Mouse (Mus musculus) macrophage (primary cell): ENCODE data around the gene Svip. TPM values are rescaled to one million over a fixed set of nuclear protein-coding genes. Genes with fewer than 3 reads are reported as not detected.

Experiments used
- H3K27ac ChIP-seq: fragments of 350-480 bp; formaldehyde crosslinking; 2 replicates; pipeline ENCODE4 v1.9.0; 2021
- H3K36me3 ChIP-seq: fragments of 350-480 bp; formaldehyde crosslinking; 2 replicates; pipeline ENCODE4 v1.9.0; 2021; ENCODE audit errors: inconsistent target
- H3K4me3 ChIP-seq: fragments of 350-480 bp; formaldehyde crosslinking; 2 replicates; pipeline ENCODE4 v1.9.0; 2021; ENCODE audit errors: inconsistent target
- H3K79me2 ChIP-seq: fragments of 350-480 bp; formaldehyde crosslinking; 2 replicates; pipeline ENCODE4 v1.9.0; 2021; ENCODE audit errors: inconsistent target
- WGBS: methylation state at CpG from one replicate; pipeline ENCODE4 v1.1.7; 2026; ENCODE audit warnings: inconsistent platforms; ENCODE audit not compliant: missing documents; 5-methylcytosine and 5-hydroxymethylcytosine counted together
- polyA plus RNA-seq: library from polyadenylated mRNA; stranded (reverse); fragments of 250-400 nt; gene quantifications from 3 replicates; pipeline ENCODE4 v1.2.4, GENCODE M21; 2018; ENCODE audit warnings: inconsistent platforms
- total RNA-seq, 78 experiments: library from RNA; depleted of rRNA; stranded (reverse); fragments of 250-400 nt; gene quantifications; 1 replicate in 9 of 78; 2 replicates in 24 of 78; 3 replicates in 43 of 78; 4 replicates in 2 of 78; pipeline ENCODE4 v1.2.4; 2018; ENCODE audit warnings: inconsistent platforms in 56 of 78

The Svip gene
- total RNA-seq (2018; cell fraction: chromatin; rRNA removed), result 1 to 10 TPM in 4 of 26 experiments, under 1 TPM in 10, not detected in 12; 0.22 to 3.9 (median 0.49) TPM
- 1 to 10 TPM in 13 of 26 experiments, under 1 TPM in 13; 0.33 to 2.8 (median 1.1) TPM for total RNA-seq (2018; cell fraction: cytosol; rRNA removed)
- total RNA-seq (2018; cell fraction: nucleus; rRNA removed), result 1 to 10 TPM in 4 of 26 experiments, under 1 TPM in 16, not detected in 6; 0.12 to 3.0 (median 0.47) TPM
- polyA plus RNA-seq, result 1.7 to 1.9 TPM (median 1.8 TPM) in 3 replicates

GRCm38 (mm10) chr7:52005511-52006295, at the start of gene Svip:
TSS of gene Svip (minus strand) at chr7:52006018.
- no peaks in the 10 kb centered on the region for H3K79me2 ChIP-seq

GRCm38 (mm10) chr7:52037600-52038582, 32.1 kb upstream of the Svip start:
- H3K4me3 ChIP-seq, result no peak overlapping the region
- no peaks in the 10 kb centered on the region for H3K79me2 ChIP-seq
- no peaks in the 10 kb centered on the region for H3K36me3 ChIP-seq
- no peak overlapping the region for H3K27ac ChIP-seq
- WGBS, result 54% methylated on average over 8 of the region's 8 CpGs

More at GRCm38 (mm10) chr7:52005511-52006295, at the start of gene Svip:
- Histone ChIP-seq H3K4me3 (peak within 1 kb of the TSS; percentile 45), H3K27ac (no peak within 1 kb of the TSS), H3K36me3 (no peaks in the 10 kb centered on the region)
- WGBS, result 2% methylated on average over 34 of the region's 47 CpGs

DNA sequence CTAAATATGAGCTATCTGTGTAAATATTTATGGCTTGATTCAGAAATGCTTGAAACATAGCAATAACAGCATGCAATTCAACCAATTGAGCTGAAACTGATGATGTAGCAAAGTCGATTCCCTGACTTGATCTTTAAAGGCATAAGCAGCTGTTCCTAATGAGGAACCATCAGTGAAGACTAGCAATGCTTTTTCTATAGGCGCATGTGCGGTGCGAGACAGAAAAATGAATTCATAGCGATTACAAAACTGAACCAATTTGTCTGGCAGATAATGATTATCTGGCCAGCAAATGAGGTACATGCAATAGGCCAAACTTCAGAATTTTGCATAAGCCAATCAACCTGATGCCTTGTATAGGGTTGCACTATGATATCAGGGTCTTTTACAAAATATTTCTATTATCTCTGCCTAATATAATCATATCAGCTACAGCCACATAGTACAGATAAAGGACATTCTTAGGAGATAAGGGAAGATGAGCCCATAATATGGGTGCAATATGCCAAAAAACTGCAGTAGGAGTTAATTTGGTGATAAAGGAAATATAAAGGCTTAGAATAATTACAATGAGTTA, 18.3 kb upstream of the Svip start:
- no peaks in the 10 kb centered on the region for H3K36me3 ChIP-seq
- H3K79me2 ChIP-seq, result no peaks in the 10 kb centered on the region
- 90% methylated on average over 5 of the region's 5 CpGs for WGBS
- H3K4me3 ChIP-seq, result no peak overlapping the region
- H3K27ac ChIP-seq, result no peak overlapping the region

GRCm38 (mm10) chr7:52022039-52022438, 16.2 kb upstream of the Svip start:
- Histone ChIP-seq H3K36me3 (no peaks in the 10 kb centered on the region), H3K4me3 (no peak overlapping the region), H3K27ac (no peak overlapping the region), H3K79me2 (no peaks in the 10 kb centered on the region)
- 49% methylated on average over 4 of the region's 4 CpGs for WGBS

DNA sequence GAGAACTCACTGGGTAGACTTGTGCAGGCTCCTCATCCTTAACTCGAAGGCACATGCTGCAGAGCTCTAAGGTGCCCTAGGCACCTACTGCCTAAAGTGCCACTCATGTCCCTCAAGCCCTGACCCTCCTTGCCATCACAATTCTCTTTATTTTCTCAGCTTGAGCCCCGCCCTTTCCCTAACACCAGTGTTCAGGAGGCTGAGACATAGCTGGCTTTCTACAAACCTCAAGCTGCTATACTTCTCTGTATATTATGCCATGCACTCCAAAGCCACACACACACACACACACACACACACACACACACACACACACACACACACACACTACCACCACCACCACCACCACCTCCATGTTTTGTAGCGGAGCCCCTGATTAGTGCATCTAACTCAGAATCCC, 9.8 kb upstream of the Svip start, which contains the start of gene 1700015G11Rik:
Gene 1700015G11Rik (minus strand): TSS at position 101 of the 400 bp plus-strand sequence.
- Histone ChIP-seq H3K36me3 (no peaks in the 10 kb centered on the region), H3K79me2 (no peaks in the 10 kb centered on the region), H3K27ac (no peak within 1 kb of the TSS), H3K4me3 (no peak within 1 kb of the TSS)
- WGBS, result 96% methylated on average over 2 of the region's 3 CpGs

- no peaks in the 10 kb centered on the region for H3K36me3 ChIP-seq
- 100% methylated on average over 1 of the region's 1 CpGs for WGBS
- no peak overlapping the region for H3K4me3 ChIP-seq
- no peaks in the 10 kb centered on the region for H3K79me2 ChIP-seq
- no peak overlapping the region for H3K27ac ChIP-seq
These were observed 9.4 kb upstream of the Svip start for GRCm38 (mm10) chr7:52015180-52015579.

- no peaks in the 10 kb centered on the region for H3K36me3 ChIP-seq
- 82% methylated on average over 7 of the region's 7 CpGs for WGBS
- no peak overlapping the region for H3K4me3 ChIP-seq
- no peaks in the 10 kb centered on the region for H3K79me2 ChIP-seq
- H3K27ac ChIP-seq, result no peak overlapping the region
These were observed 7.6 kb upstream of the Svip start for GRCm38 (mm10) chr7:52013457-52013856.

- Histone ChIP-seq H3K4me3 (no peak overlapping the region), H3K36me3 (no peaks in the 10 kb centered on the region), H3K27ac (no peak overlapping the region), H3K79me2 (no peaks in the 10 kb centered on the region)
- 64% methylated on average over 1 of the region's 2 CpGs for WGBS
These were observed 1.3 kb upstream of the Svip start for GRCm38 (mm10) chr7:52007138-52007537.

- H3K27ac ChIP-seq, result no peak overlapping the region
- no peaks in the 10 kb centered on the region for H3K79me2 ChIP-seq
- H3K36me3 ChIP-seq, result no peaks in the 10 kb centered on the region
- H3K4me3 ChIP-seq, result peak overlapping the region; percentile 27; the same call in 1 of the 2 replicates
- WGBS, result under 1% methylated on average over 9 of the region's 9 CpGs
These were observed 445 bp upstream of the Svip start for GRCm38 (mm10) chr7:52006296-52006630.

DNA sequence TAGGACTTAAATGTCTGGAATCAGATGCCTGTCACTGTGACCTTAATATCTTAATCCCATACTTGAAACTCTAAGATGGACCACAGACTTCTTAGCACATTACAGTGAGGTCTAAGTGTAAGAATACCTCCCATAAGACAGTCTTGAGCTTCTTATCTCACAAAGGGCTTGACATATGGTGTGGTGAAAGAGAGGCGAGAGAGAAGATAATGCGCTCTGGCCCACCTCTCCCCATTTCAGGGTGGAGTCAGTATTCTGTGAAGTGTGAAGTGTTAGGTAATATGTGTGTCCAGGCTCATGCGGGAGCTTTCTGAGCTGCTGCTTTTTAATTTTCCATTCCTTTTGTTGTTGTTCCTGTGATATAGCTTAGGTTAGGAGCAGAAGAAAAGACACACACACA, 14.8 kb downstream of the Svip start:
- 87% methylated on average over 3 of the region's 3 CpGs for WGBS
- no peak overlapping the region for H3K27ac ChIP-seq
- H3K4me3 ChIP-seq, result no peak overlapping the region

GRCm38 (mm10) chr7:51986909-51987308, 18.9 kb downstream of the Svip start:
- Histone ChIP-seq H3K79me2 (no peaks in the 10 kb centered on the region), H3K4me3 (no peak overlapping the region), H3K36me3 (no peaks in the 10 kb centered on the region), H3K27ac (no peak overlapping the region)
- 2% methylated on average over 6 of the region's 6 CpGs for WGBS

More for the DNA sequence above, 14.8 kb downstream of the Svip start:
- H3K79me2 ChIP-seq, result no peaks in the 10 kb centered on the region
- H3K36me3 ChIP-seq, result no peaks in the 10 kb centered on the region

DNA sequence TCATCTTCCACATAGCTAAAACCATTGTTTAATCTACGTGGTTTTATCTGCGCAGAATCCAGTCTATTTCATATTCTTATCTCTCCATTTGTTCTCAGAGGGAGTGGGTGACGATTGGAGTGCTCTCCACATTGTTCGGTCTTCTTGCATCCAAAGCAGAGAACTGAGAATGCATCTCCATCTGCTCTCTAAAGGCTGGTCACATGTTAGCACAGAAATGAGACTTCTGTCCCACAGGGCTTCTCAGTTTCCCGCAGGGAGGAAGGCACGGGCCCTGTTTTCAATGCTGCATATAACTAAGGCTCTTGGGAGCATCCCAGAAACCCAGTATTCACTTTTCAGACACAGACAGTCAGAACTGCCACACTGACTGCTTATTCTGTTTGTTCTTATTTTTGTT, 20.1 kb downstream of the Svip start:
- Histone ChIP-seq H3K36me3 (no peaks in the 10 kb centered on the region), H3K4me3 (no peak overlapping the region), H3K79me2 (no peaks in the 10 kb centered on the region), H3K27ac (no peak overlapping the region)
- 86% methylated on average over 6 of the region's 6 CpGs for WGBS

- 13% methylated on average over 1 of the region's 1 CpGs for WGBS
- Histone ChIP-seq H3K27ac (no peak overlapping the region), H3K36me3 (no peaks in the 10 kb centered on the region)
These were observed 23.5 kb downstream of the Svip start for GRCm38 (mm10) chr7:51982303-51982702.

DNA sequence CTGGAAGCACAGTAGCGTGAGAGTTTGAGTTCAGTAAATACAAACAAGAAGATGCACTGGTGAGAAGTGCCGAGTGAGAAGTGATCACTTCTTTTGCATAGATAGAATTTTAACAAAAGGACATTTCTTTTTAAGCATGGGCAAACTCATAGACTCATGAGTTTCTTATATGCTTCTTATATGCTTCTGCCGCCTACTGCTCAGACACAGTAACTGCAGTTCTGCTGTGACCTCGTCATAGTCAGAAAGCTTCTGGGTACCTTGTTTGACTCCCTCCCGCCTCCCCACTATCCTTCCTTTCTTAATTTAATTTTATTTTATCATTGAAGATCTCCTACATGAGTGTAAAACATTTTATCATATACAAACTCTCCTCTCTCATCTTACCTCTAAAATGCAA, 26.5 kb downstream of the Svip start:
- WGBS, result 49% methylated on average over 5 of the region's 5 CpGs
- Histone ChIP-seq H3K36me3 (no peaks in the 10 kb centered on the region), H3K4me3 (no peak overlapping the region), H3K79me2 (no peaks in the 10 kb centered on the region), H3K27ac (no peak overlapping the region)

More at GRCm38 (mm10) chr7:51982303-51982702, 23.5 kb downstream of the Svip start:
- Histone ChIP-seq H3K79me2 (no peaks in the 10 kb centered on the region), H3K4me3 (no peak overlapping the region)
